Mouse (Mus musculus): ENCODE measurements around the gene Nmnat3.

- TF ChIP-seq MAFK (IDR thresholded peaks at IDR 0.05; ENCODE audit: insufficient read depth, low read depth, low read length): no peak
- TF ChIP-seq ZC3H11A (IDR thresholded peaks at IDR 0.05; ENCODE audit: borderline replicate concordance, low read depth, low read length): no peak
- no peak for TF ChIP-seq ZNF384 (IDR thresholded peaks at IDR 0.05; ENCODE audit: low read depth, low read length)
Observed at GRCm38 (mm10) chr9:98317897-98318296, 30.7 kb downstream of the Nmnat3 start.
